Mouse (Mus musculus) midbrain, embryonic 15.5 days (tissue): ENCODE data around the gene Ndst2. TPM values are rescaled to one million over a fixed set of nuclear protein-coding genes. Genes with fewer than 3 reads are reported as not detected.

Source experiments
- ATAC-seq: fragments of 200-750 bp; cut with Nextera tagmentation; replicated peaks from 2 replicates; pipeline ENCODE4 v1.8.0; 2017; ENCODE audit warnings: moderate TSS enrichment
- H3K27ac ChIP-seq: fragments of 300-500 bp; sonication (generic); 2 replicates; pipeline ENCODE4 v1.5.1; 2015; ENCODE audit warnings: mild to moderate bottlenecking, inconsistent platforms
- H3K27me3 ChIP-seq: fragments of 300-500 bp; sonication (generic); replicated peaks from 2 replicates; pipeline ENCODE4 v1.6.1; 2015; ENCODE audit warnings: inconsistent platforms
- H3K36me3 ChIP-seq: fragments of 300-500 bp; sonication (generic); replicated peaks from 2 replicates; pipeline ENCODE4 v1.6.1; 2015; ENCODE audit warnings: inconsistent platforms
- H3K4me1 ChIP-seq: fragments of 300-500 bp; sonication (generic); 2 replicates; pipeline ENCODE4 v1.6.1; 2015; ENCODE audit warnings: inconsistent platforms
- H3K4me2 ChIP-seq: fragments of 300-500 bp; sonication (generic); 2 replicates; pipeline ENCODE4 v1.6.1; 2015; ENCODE audit warnings: inconsistent platforms, mild to moderate bottlenecking, moderate library complexity
- H3K4me3 ChIP-seq: fragments of 300-500 bp; sonication (generic); 2 replicates; pipeline ENCODE4 v1.5.1; 2015; ENCODE audit warnings: mild to moderate bottlenecking, inconsistent platforms
- H3K9ac ChIP-seq: fragments of 300-500 bp; sonication (generic); 2 replicates; pipeline ENCODE4 v1.6.1; 2015; ENCODE audit warnings: mild to moderate bottlenecking, inconsistent platforms
- H3K9me3 ChIP-seq: fragments of 300-500 bp; sonication (generic); 2 replicates; pipeline ENCODE4 v1.6.1; 2016; ENCODE audit warnings: inconsistent platforms
- WGBS: fragments of 180-500 bp; shearing (Covaris S2); methylation state at CpG from one replicate; pipeline ENCODE4 v1.1.7; 2015; ENCODE audit warnings: mixed read lengths; 5-methylcytosine and 5-hydroxymethylcytosine counted together
- polyA plus RNA-seq: library from polyadenylated mRNA; unstranded; fragments of >200 nt; fragmentation: Nextera tagmentation; extraction: Ambion mirVana; gene quantifications from 2 replicates; pipeline ENCODE4 v1.2.1, GENCODE M21; 2015

The Ndst2 gene
- polyA plus RNA-seq, result 19.4 and 19.9 TPM in 2 replicates

- Histone ChIP-seq H3K27ac (peak within 1 kb of the TSS; percentile 89), H3K9me3 (no peaks in the 10 kb centered on the region), H3K36me3 (peaks cover 4% of the 10 kb centered on the region), H3K4me3 (peak within 1 kb of the TSS; percentile 78), H3K4me2 (peak within 1 kb of the TSS; percentile 66), H3K9ac (peak within 1 kb of the TSS; percentile 91), H3K4me1 (peaks cover 11% of the 10 kb centered on the region), H3K27me3 (no peaks in the 10 kb centered on the region)
- 0% methylated on average over 72 of the region's 81 CpGs for WGBS
- peak; percentile 99 for ATAC-seq
Observed at GRCm38 (mm10) chr14:20733952-20734774, at the start of gene Ndst2. Ndst2 (minus strand) TSS chr14:20734562.

- WGBS, result 91% methylated on average over 6 of the region's 6 CpGs
- Histone ChIP-seq H3K36me3 (peaks cover 22% of the 10 kb centered on the region; the same call in 1 of the 2 replicates), H3K9me3 (no peaks in the 10 kb centered on the region), H3K27me3 (no peaks in the 10 kb centered on the region), H3K4me2 (no peak overlapping the region), H3K4me3 (no peak overlapping the region), H3K27ac (no peak overlapping the region), H3K9ac (no peak overlapping the region), H3K4me1 (peaks cover 3% of the 10 kb centered on the region)
- no peak for ATAC-seq
Observed at GRCm38 (mm10) chr14:20783526-20783925, 49.2 kb upstream of the Ndst2 start.

GRCm38 (mm10) chr14:20782860-20783259 is 48.5 kb upstream of the Ndst2 start:
- 94% methylated on average over 7 of the region's 7 CpGs for WGBS
- Histone ChIP-seq H3K4me2 (no peak overlapping the region), H3K4me3 (no peak overlapping the region), H3K27me3 (no peaks in the 10 kb centered on the region), H3K36me3 (peaks cover 23% of the 10 kb centered on the region), H3K27ac (no peak overlapping the region), H3K9ac (no peak overlapping the region), H3K9me3 (no peaks in the 10 kb centered on the region), H3K4me1 (peaks cover 3% of the 10 kb centered on the region)
- no peak for ATAC-seq

- 93% methylated on average over 8 of the region's 8 CpGs for WGBS
- no peak for ATAC-seq
- Histone ChIP-seq H3K27ac (no peak overlapping the region), H3K9ac (no peak overlapping the region), H3K4me2 (no peak overlapping the region), H3K4me3 (no peak overlapping the region), H3K36me3 (peaks cover 22% of the 10 kb centered on the region), H3K4me1 (peaks cover 7% of the 10 kb centered on the region), H3K27me3 (no peaks in the 10 kb centered on the region), H3K9me3 (no peaks in the 10 kb centered on the region)
Observed at GRCm38 (mm10) chr14:20780217-20780616, 45.9 kb upstream of the Ndst2 start.

- Histone ChIP-seq H3K9ac (no peak overlapping the region), H3K9me3 (no peaks in the 10 kb centered on the region), H3K4me2 (no peak overlapping the region), H3K4me3 (no peak overlapping the region), H3K36me3 (peaks cover 19% of the 10 kb centered on the region), H3K27ac (0 out of 2 replicates have a peak overlapping the region, but pooled peaks have one; percentile 22), H3K27me3 (no peaks in the 10 kb centered on the region), H3K4me1 (peaks cover 14% of the 10 kb centered on the region)
- 81% methylated on average over 8 of the region's 8 CpGs for WGBS
- ATAC-seq, result peak; percentile 28; the same call in 1 of the 2 replicates
Observed at GRCm38 (mm10) chr14:20778496-20778895, 44.1 kb upstream of the Ndst2 start.

GRCm38 (mm10) chr14:20775661-20776060 is 41.3 kb upstream of the Ndst2 start:
- H3K9me3 ChIP-seq, result no peaks in the 10 kb centered on the region
- H3K9ac ChIP-seq, result no peak overlapping the region
- no peak; the same call in 1 of the 2 replicates for ATAC-seq
- no peaks in the 10 kb centered on the region for H3K27me3 ChIP-seq
- no peak overlapping the region for H3K27ac ChIP-seq
- no peak overlapping the region for H3K4me3 ChIP-seq
- peaks cover 14% of the 10 kb centered on the region for H3K36me3 ChIP-seq
- 18% methylated on average over 6 of the region's 6 CpGs for WGBS
- H3K4me2 ChIP-seq, result no peak overlapping the region
- H3K4me1 ChIP-seq, result peaks cover 14% of the 10 kb centered on the region

- WGBS, result 24% methylated on average over 3 of the region's 3 CpGs
- Histone ChIP-seq H3K4me3 (no peak overlapping the region), H3K27ac (no peak overlapping the region), H3K4me1 (peaks cover 14% of the 10 kb centered on the region), H3K36me3 (peaks cover 7% of the 10 kb centered on the region), H3K4me2 (no peak overlapping the region), H3K9ac (no peak overlapping the region), H3K9me3 (no peaks in the 10 kb centered on the region), H3K27me3 (no peaks in the 10 kb centered on the region)
- ATAC-seq, result no peak
Observed at GRCm38 (mm10) chr14:20773410-20773809, 39.0 kb upstream of the Ndst2 start.

- Histone ChIP-seq H3K4me1 (peaks cover 14% of the 10 kb centered on the region), H3K9me3 (no peaks in the 10 kb centered on the region), H3K36me3 (peaks cover 7% of the 10 kb centered on the region), H3K4me2 (no peak overlapping the region), H3K27ac (no peak overlapping the region), H3K9ac (no peak overlapping the region), H3K4me3 (no peak overlapping the region), H3K27me3 (no peaks in the 10 kb centered on the region)
- ATAC-seq, result no peak
- 78% methylated on average over 6 of the region's 6 CpGs for WGBS
Observed at GRCm38 (mm10) chr14:20772808-20773207, 38.4 kb upstream of the Ndst2 start.

GRCm38 (mm10) chr14:20771941-20772340 is 37.6 kb upstream of the Ndst2 start:
- no peaks in the 10 kb centered on the region for H3K27me3 ChIP-seq
- peaks cover 6% of the 10 kb centered on the region; the same call in 1 of the 2 replicates for H3K36me3 ChIP-seq
- no peaks in the 10 kb centered on the region for H3K9me3 ChIP-seq
- H3K9ac ChIP-seq, result no peak overlapping the region
- H3K27ac ChIP-seq, result no peak overlapping the region
- H3K4me1 ChIP-seq, result peaks cover 14% of the 10 kb centered on the region
- no peak for ATAC-seq
- 95% methylated on average over 3 of the region's 3 CpGs for WGBS
- H3K4me2 ChIP-seq, result no peak overlapping the region
- H3K4me3 ChIP-seq, result no peak overlapping the region

- ATAC-seq, result no peak
- H3K36me3 ChIP-seq, result peaks cover 21% of the 10 kb centered on the region
- no peak overlapping the region for H3K27ac ChIP-seq
Observed at GRCm38 (mm10) chr14:20768581-20768980, 34.2 kb upstream of the Ndst2 start.

GRCm38 (mm10) chr14:20767936-20768335 is 33.6 kb upstream of the Ndst2 start:
- Histone ChIP-seq H3K4me1 (no peaks in the 10 kb centered on the region), H3K4me2 (no peak overlapping the region), H3K27me3 (no peaks in the 10 kb centered on the region), H3K9ac (no peak overlapping the region), H3K9me3 (no peaks in the 10 kb centered on the region), H3K36me3 (peaks cover 21% of the 10 kb centered on the region), H3K27ac (no peak overlapping the region), H3K4me3 (no peak overlapping the region)
- no peak for ATAC-seq
- 93% methylated on average over 7 of the region's 7 CpGs for WGBS

More at GRCm38 (mm10) chr14:20768581-20768980, 34.2 kb upstream of the Ndst2 start:
- H3K4me3 ChIP-seq, result no peak overlapping the region
- no peaks in the 10 kb centered on the region for H3K9me3 ChIP-seq
- 74% methylated on average over 5 of the region's 5 CpGs for WGBS
- no peak overlapping the region for H3K9ac ChIP-seq
- H3K4me1 ChIP-seq, result no peaks in the 10 kb centered on the region
- no peaks in the 10 kb centered on the region for H3K27me3 ChIP-seq
- no peak overlapping the region for H3K4me2 ChIP-seq

GRCm38 (mm10) chr14:20765642-20766258 is 31.4 kb upstream of the Ndst2 start:
- H3K27ac ChIP-seq, result no peak overlapping the region
- H3K36me3 ChIP-seq, result peaks cover 25% of the 10 kb centered on the region
- no peaks in the 10 kb centered on the region for H3K27me3 ChIP-seq
- H3K4me1 ChIP-seq, result no peaks in the 10 kb centered on the region
- H3K4me3 ChIP-seq, result no peak overlapping the region
- peak; percentile 82 for ATAC-seq
- 27% methylated on average over 12 of the region's 12 CpGs for WGBS
- no peak overlapping the region for H3K4me2 ChIP-seq
- no peaks in the 10 kb centered on the region for H3K9me3 ChIP-seq
- no peak overlapping the region for H3K9ac ChIP-seq
